Mouse (Mus musculus): ENCODE measurements around the gene Gm37240. TPM values are rescaled to one million over a fixed set of nuclear protein-coding genes. Genes with fewer than 3 reads are reported as not detected.

The Gm37240 gene
- polyA plus RNA-seq, 1 experiment from 2014 or later, result 1.1 TPM

- no peak overlapping the region for H3K4me3 ChIP-seq (ENCODE audit: low read depth, low read length)
- H3K9me3 ChIP-seq (replicated peaks; ENCODE audit: control insufficient read depth, low read length), result no peaks in the 10 kb centered on the region
- no peak for ATAC-seq
- H3K4me2 ChIP-seq (ENCODE audit: low read length), result no peak overlapping the region
- 80% methylated on average over 8 of the region's 8 CpGs for WGBS
- H3K9ac ChIP-seq (ENCODE audit: low read length), result no peak overlapping the region
- H3K4me1 ChIP-seq (ENCODE audit: control insufficient read depth, insufficient read depth, low read length), result no peaks in the 10 kb centered on the region
- H3K27ac ChIP-seq (ENCODE audit: low read depth, low read length), result no peak overlapping the region
- no peaks in the 10 kb centered on the region for H3K27me3 ChIP-seq (replicated peaks; ENCODE audit: control insufficient read depth, insufficient read depth, low read length)
- DNase-seq (ENCODE audit: low spot score), result no peak
- no peaks in the 10 kb centered on the region for H3K36me3 ChIP-seq (ENCODE audit: control insufficient read depth, insufficient read depth, low read length)
Observed at GRCm38 (mm10) chr3:84685662-84686293, 1201.5 kb downstream of the Gm37240 start.

DNA sequence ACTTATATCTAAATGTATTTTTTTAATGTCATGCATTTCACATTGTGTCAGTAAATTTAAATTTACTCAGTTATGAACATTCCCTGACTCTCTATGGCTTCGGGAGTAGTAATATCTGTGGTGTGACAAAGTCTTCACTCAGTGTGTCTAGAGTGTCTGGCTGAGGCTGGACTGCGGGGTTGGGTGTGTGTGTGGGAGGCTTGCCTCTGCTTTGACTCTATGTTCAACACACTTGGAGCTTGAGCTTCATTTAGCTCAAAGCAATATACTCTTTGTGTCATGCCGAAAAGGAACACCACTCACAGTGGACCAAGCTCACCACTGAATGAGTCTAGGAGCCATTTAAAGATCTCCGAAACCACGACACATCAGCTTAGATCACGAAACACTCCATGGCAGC, 1203.5 kb downstream of the Gm37240 start:
- H3K4me3 ChIP-seq (ENCODE audit: low read depth, low read length), result no peak overlapping the region
- H3K27me3 ChIP-seq (replicated peaks; ENCODE audit: control insufficient read depth, insufficient read depth, low read length), result no peaks in the 10 kb centered on the region
- no peaks in the 10 kb centered on the region for H3K4me1 ChIP-seq (ENCODE audit: control insufficient read depth, insufficient read depth, low read length)
- no peak overlapping the region for H3K4me2 ChIP-seq (ENCODE audit: low read length)
- ATAC-seq (no peak), DNase-seq (ENCODE audit: low spot score) (no peak)
- no peak overlapping the region for H3K27ac ChIP-seq (ENCODE audit: low read depth, low read length)
- WGBS, result 94% methylated on average over 6 of the region's 6 CpGs
- no peak overlapping the region for H3K9ac ChIP-seq (ENCODE audit: low read length)
- no peaks in the 10 kb centered on the region for H3K9me3 ChIP-seq (replicated peaks; ENCODE audit: control insufficient read depth, low read length)
- no peaks in the 10 kb centered on the region for H3K36me3 ChIP-seq (ENCODE audit: control insufficient read depth, insufficient read depth, low read length)

DNA sequence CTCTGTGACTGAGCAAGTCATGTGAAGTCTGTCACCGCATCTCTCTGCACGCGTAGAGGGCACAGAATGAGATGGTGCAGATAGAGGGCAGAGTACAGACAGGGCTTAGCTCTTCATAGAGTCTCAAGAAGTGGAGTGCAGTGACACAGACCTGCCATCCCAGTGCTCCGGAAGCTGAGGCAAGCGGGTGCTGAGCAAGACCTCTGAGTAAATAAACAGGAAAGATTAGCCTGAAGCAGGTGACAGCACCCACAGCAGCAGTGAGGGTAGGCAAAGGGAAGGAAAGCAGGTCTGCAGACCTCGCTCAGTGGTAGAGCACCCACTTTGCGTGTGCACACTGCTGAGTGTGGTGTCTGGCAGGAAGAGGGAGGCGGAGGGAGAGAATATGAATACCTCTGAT, 1205.6 kb downstream of the Gm37240 start:
- Histone ChIP-seq H3K27me3 (replicated peaks; ENCODE audit: control insufficient read depth, insufficient read depth, low read length) (no peaks in the 10 kb centered on the region), H3K4me1 (ENCODE audit: control insufficient read depth, insufficient read depth, low read length) (no peaks in the 10 kb centered on the region), H3K4me3 (ENCODE audit: low read depth, low read length) (no peak overlapping the region), H3K9me3 (replicated peaks; ENCODE audit: control insufficient read depth, low read length) (no peaks in the 10 kb centered on the region), H3K9ac (ENCODE audit: low read length) (no peak overlapping the region), H3K36me3 (ENCODE audit: control insufficient read depth, insufficient read depth, low read length) (no peaks in the 10 kb centered on the region), H3K4me2 (ENCODE audit: low read length) (no peak overlapping the region), H3K27ac (ENCODE audit: low read depth, low read length) (no peak overlapping the region)
- DNase-seq (ENCODE audit: low spot score), result no peak
- ATAC-seq, result no peak
- 90% methylated on average over 8 of the region's 8 CpGs for WGBS

DNA sequence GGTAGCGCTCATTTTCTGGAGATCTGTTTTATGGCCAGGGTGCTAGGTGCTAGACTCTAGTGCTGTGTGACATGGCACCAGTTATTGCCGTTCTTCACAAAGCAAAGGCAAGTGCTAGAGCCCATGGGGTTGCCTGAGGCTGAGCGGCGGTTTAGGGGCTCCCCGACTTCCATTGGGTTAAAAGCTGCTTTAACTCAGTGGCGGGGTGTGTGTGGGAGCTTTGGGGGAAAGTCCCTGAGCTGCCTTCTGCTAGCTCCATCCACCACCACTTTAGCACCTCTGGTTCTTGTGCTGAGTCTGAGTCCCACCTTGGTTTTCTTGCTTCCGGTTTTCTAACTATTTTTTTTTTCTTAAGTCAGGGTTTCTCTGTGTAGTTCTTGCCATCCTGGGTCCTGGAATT, 1207.3 kb downstream of the Gm37240 start:
- Histone ChIP-seq H3K27ac (ENCODE audit: low read depth, low read length) (no peak overlapping the region), H3K9me3 (replicated peaks; ENCODE audit: control insufficient read depth, low read length) (no peaks in the 10 kb centered on the region), H3K4me2 (ENCODE audit: low read length) (no peak overlapping the region), H3K4me1 (ENCODE audit: control insufficient read depth, insufficient read depth, low read length) (no peaks in the 10 kb centered on the region), H3K36me3 (ENCODE audit: control insufficient read depth, insufficient read depth, low read length) (no peaks in the 10 kb centered on the region), H3K4me3 (ENCODE audit: low read depth, low read length) (no peak overlapping the region), H3K9ac (ENCODE audit: low read length) (no peak overlapping the region), H3K27me3 (replicated peaks; ENCODE audit: control insufficient read depth, insufficient read depth, low read length) (no peaks in the 10 kb centered on the region)
- DNase-seq (ENCODE audit: low spot score), result no peak
- no peak for ATAC-seq
- 92% methylated on average over 7 of the region's 7 CpGs for WGBS

GRCm38 (mm10) chr3:84679542-84679941, 1207.8 kb downstream of the Gm37240 start:
- no peak for ATAC-seq
- H3K4me1 ChIP-seq (ENCODE audit: control insufficient read depth, insufficient read depth, low read length), result no peaks in the 10 kb centered on the region
- no peak for DNase-seq (ENCODE audit: low spot score)
- H3K9ac ChIP-seq (ENCODE audit: low read length), result no peak overlapping the region
- no peaks in the 10 kb centered on the region for H3K9me3 ChIP-seq (replicated peaks; ENCODE audit: control insufficient read depth, low read length)
- H3K27me3 ChIP-seq (replicated peaks; ENCODE audit: control insufficient read depth, insufficient read depth, low read length), result no peaks in the 10 kb centered on the region
- H3K27ac ChIP-seq (ENCODE audit: low read depth, low read length), result no peak overlapping the region
- H3K36me3 ChIP-seq (ENCODE audit: control insufficient read depth, insufficient read depth, low read length), result no peaks in the 10 kb centered on the region
- no peak overlapping the region for H3K4me3 ChIP-seq (ENCODE audit: low read depth, low read length)
- WGBS, result 95% methylated on average over 8 of the region's 8 CpGs
- H3K4me2 ChIP-seq (ENCODE audit: low read length), result no peak overlapping the region

GRCm38 (mm10) chr3:84678891-84679290, 1208.4 kb downstream of the Gm37240 start:
- Histone ChIP-seq H3K4me1 (ENCODE audit: control insufficient read depth, insufficient read depth, low read length) (no peaks in the 10 kb centered on the region), H3K4me2 (ENCODE audit: low read length) (no peak overlapping the region), H3K9me3 (replicated peaks; ENCODE audit: control insufficient read depth, low read length) (no peaks in the 10 kb centered on the region), H3K36me3 (ENCODE audit: control insufficient read depth, insufficient read depth, low read length) (no peaks in the 10 kb centered on the region), H3K9ac (ENCODE audit: low read length) (no peak overlapping the region), H3K27me3 (replicated peaks; ENCODE audit: control insufficient read depth, insufficient read depth, low read length) (no peaks in the 10 kb centered on the region), H3K27ac (ENCODE audit: low read depth, low read length) (no peak overlapping the region), H3K4me3 (ENCODE audit: low read depth, low read length) (no peak overlapping the region)
- no peak for DNase-seq (ENCODE audit: low spot score)
- ATAC-seq, result no peak
- WGBS, result 88% methylated on average over 5 of the region's 5 CpGs

- no peaks in the 10 kb centered on the region for H3K27me3 ChIP-seq (replicated peaks; ENCODE audit: control insufficient read depth, insufficient read depth, low read length)
- no peak overlapping the region for H3K27ac ChIP-seq (ENCODE audit: low read depth, low read length)
- WGBS, result 83% methylated on average over 5 of the region's 5 CpGs
- no peaks in the 10 kb centered on the region for H3K9me3 ChIP-seq (replicated peaks; ENCODE audit: control insufficient read depth, low read length)
- H3K4me3 ChIP-seq (ENCODE audit: low read depth, low read length), result no peak overlapping the region
- ATAC-seq (no peak), DNase-seq (ENCODE audit: low spot score) (no peak)
- H3K36me3 ChIP-seq (ENCODE audit: control insufficient read depth, insufficient read depth, low read length), result no peaks in the 10 kb centered on the region
- H3K4me2 ChIP-seq (ENCODE audit: low read length), result no peak overlapping the region
- H3K4me1 ChIP-seq (ENCODE audit: control insufficient read depth, insufficient read depth, low read length), result no peaks in the 10 kb centered on the region
- H3K9ac ChIP-seq (ENCODE audit: low read length), result no peak overlapping the region
Observed at GRCm38 (mm10) chr3:84675710-84676109, 1211.6 kb downstream of the Gm37240 start.

DNA sequence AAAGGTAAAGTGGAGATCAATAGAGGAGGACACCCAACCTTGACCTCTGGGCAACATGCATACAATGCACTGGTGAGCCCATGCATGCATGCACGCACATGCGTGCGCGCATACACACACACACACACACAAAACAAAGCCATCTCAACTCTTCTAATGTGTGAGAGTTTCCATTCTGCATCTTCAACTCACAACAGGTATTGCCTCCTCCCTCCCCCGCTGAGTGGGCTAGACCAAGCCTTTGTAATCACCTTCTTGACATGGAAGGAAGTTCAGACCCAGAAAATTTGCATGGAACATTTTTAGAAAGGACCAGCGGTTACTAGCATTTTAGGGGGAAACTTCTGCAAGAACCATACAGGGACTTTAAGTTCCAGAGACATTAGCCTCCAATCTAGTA, 1213.8 kb downstream of the Gm37240 start:
- 97% methylated on average over 6 of the region's 6 CpGs for WGBS
- no peak overlapping the region for H3K4me2 ChIP-seq (ENCODE audit: low read length)
- no peaks in the 10 kb centered on the region for H3K27me3 ChIP-seq (replicated peaks; ENCODE audit: control insufficient read depth, insufficient read depth, low read length)
- H3K4me3 ChIP-seq (ENCODE audit: low read depth, low read length), result no peak overlapping the region
- H3K27ac ChIP-seq (ENCODE audit: low read depth, low read length), result no peak overlapping the region
- H3K36me3 ChIP-seq (ENCODE audit: control insufficient read depth, insufficient read depth, low read length), result no peaks in the 10 kb centered on the region
- DNase-seq (ENCODE audit: low spot score) (no peak), ATAC-seq (no peak)
- H3K9ac ChIP-seq (ENCODE audit: low read length), result no peak overlapping the region
- no peaks in the 10 kb centered on the region for H3K9me3 ChIP-seq (replicated peaks; ENCODE audit: control insufficient read depth, low read length)
- no peaks in the 10 kb centered on the region for H3K4me1 ChIP-seq (ENCODE audit: control insufficient read depth, insufficient read depth, low read length)

GRCm38 (mm10) chr3:84672136-84672535, 1215.2 kb downstream of the Gm37240 start:
- H3K9me3 ChIP-seq (replicated peaks; ENCODE audit: control insufficient read depth, low read length), result no peaks in the 10 kb centered on the region
- no peak for DNase-seq (ENCODE audit: low spot score)

More at GRCm38 (mm10) chr3:84672136-84672535, 1215.2 kb downstream of the Gm37240 start:
- H3K36me3 ChIP-seq (ENCODE audit: control insufficient read depth, insufficient read depth, low read length), result no peaks in the 10 kb centered on the region
- no peak overlapping the region for H3K27ac ChIP-seq (ENCODE audit: low read depth, low read length)
- no peak for ATAC-seq
- no peaks in the 10 kb centered on the region for H3K4me1 ChIP-seq (ENCODE audit: control insufficient read depth, insufficient read depth, low read length)
- 93% methylated on average over 12 of the region's 12 CpGs for WGBS
- H3K4me2 ChIP-seq (ENCODE audit: low read length), result no peak overlapping the region
- H3K27me3 ChIP-seq (replicated peaks; ENCODE audit: control insufficient read depth, insufficient read depth, low read length), result no peaks in the 10 kb centered on the region
- no peak overlapping the region for H3K9ac ChIP-seq (ENCODE audit: low read length)
- H3K4me3 ChIP-seq (ENCODE audit: low read depth, low read length), result no peak overlapping the region
